Mouse (Mus musculus): ENCODE measurements around the gene Chrna9. TPM values are rescaled to one million over a fixed set of nuclear protein-coding genes. Genes with fewer than 3 reads are reported as not detected.

Gene Chrna9
- not detected for total RNA-seq (2021)
- long read RNA-seq, experiment 1, result 0 reads
- long read RNA-seq, experiment 2, result 0 reads

DNA sequence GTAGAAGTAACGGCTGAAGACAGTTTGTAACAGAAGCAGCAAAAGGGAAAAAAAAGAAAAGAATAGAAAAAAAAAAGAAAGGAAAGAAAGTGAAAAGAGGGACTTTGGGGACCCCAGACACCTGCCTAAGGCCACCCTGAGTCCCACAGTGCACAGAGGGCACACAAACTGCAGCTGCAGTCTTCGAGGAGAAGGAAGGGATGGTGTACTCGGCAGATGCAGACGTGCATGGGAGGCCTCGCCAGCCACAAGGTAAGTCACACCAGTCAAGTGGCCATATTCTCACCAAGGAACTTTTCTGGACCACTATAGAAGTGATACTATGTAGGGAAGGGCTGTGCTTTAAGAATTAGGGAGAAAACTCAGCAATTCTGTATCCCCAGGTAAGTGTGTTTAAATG lies at the start of gene Chrna9:
Gene Chrna9, plus strand, starts transcription at position 139 of the 400 bp plus-strand sequence.
- DNase-seq, result no peak

DNA sequence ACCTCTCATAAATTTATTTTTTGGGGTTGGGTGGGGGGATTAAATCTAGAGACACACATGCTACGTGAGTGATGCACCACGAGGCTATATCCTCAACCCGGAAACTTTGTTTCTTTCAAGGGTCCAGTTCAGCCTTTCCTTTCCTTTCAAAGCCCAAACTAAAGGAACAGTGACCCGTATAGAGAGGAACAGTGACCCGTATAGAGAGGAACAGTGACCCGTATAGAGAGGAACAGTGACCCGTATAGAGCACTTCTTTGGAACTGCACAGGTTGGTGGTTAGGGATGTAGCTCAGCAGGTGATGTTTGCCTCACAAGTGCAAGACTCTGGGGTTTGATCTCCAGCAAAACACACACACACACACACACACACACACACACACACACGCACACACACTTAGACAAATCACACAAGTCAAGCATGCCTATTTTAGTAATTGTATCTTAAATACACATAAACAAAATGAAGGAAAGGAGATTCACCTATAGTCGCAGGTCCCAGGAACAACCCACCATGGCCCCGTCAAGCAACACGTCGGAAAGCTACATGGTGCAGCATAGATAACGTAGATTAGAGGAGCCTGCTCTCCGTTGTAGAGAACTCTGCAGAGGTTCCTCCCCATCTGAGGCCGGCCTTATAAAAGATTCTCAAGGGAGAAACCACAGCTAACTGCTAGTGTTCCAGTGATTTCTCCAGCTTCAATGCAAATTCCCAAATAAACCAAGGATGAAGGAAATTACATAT lies 48.9 kb upstream of the Chrna9 start:
- DNase-seq, result no peak

DNA sequence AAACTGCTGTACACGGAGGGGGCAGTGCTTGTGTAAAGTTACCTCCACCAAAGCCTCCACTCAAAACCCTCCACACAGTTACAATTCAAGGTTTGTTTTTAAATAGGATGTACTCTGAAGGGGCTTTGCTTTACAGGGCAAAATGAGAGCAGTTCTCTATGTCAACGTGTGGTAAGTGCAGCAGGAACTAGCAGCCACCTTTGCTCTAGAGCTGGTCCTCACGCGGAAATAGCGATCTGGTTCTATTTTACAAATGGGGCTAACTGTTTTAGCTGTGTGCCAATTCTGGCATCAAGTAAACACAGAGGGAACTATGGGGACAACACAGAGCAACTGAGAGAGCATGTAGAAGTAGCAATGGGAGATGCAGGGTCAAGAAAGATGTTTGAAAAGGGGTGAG lies 46.6 kb upstream of the Chrna9 start:
- no peak for DNase-seq

DNA sequence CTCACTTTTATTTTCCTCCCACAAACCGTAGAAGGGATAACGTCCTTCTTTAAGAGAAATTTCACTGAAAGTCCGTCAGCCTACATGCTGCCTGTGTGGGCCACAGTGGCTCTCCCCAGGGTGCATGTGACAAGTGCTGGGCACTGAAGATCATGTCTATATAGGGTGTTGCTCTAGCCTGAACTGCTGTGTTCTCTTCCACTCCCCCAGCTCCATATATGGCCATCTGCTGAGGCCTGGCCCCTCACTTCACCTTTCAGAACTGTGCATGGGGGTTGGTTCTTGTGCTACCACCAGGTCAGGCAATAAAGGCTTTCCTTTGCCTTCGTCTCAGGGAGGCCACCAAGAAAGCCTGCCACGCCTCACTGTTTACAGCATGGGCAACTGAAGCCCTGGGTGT lies 45.7 kb upstream of the Chrna9 start:
- DNase-seq, result no peak

DNA sequence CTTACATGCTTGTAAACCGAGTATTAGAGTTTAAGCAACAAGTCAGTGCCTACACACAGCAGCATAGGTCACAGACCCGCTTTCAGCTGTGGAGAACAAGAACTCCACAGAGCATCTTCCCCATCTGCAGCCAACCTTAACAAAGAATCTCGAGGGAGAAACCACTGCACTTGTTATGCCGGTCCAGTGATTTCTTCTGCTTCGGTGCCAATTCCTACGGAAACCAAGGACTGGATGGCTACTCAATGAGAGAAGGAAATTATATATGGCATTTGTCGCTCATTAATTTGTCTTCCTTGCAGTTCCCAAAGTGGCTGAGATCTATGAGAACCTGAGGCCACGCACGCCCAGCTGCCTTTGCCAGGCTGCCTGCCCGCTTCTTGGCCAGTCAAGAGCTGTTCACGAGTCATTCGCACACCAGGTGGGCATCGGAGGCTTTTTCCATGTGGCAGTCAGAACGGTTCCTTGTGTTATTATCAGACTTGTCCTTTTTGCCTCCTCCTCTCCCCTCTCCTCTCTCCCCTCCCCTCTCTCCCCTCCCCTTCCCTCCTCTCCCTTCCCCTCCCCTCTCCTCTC lies 43.4 kb upstream of the Chrna9 start:
- DNase-seq, result no peak

DNA sequence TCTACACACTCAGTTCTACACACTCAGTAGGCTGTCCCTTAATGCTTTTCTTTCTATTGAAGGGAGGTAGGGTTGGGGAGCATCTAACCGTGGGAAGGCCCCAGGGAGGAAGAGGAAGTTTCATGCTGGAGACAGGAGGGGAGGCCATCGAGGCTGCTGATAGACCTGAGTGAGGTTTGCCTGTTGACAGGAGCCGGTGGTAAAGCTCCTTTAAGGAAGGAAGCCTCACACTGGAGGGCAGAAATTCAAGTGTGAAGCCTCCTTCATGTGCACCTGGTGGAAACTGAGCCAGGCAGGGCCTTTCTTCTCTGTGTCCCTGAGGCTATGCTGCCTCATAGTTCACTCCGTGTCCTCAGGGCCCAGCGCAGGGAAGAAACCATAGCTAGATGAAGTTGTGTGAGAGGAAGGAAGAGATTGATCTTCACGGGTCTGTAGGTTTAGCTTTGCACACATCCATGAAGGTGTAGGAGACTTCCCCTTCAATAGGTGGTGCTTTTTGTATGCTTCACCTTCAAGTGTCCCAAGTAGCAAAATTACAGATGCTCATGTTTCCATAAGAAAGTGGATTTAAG lies 39.5 kb upstream of the Chrna9 start:
- no peak for DNase-seq

DNA sequence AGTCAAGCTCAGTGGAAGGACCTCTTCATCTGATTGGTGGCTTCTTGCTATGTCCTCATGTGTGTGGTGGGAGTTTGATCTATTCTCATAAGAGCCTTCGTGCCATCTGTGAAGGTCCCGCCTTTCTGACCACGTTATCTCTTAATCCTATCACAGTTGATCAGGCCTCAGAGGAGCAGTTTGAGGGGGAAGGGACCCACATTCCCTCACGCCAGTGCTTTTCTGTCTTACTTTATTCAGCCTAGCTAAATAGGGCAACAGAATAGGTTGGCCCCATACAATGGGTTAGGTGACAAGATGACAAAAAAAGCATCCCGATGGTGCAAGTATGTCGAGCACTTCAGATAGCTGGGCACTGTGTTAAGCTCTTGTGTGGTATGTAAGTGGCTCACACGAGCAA lies 39.0 kb upstream of the Chrna9 start:
- no peak for DNase-seq

DNA sequence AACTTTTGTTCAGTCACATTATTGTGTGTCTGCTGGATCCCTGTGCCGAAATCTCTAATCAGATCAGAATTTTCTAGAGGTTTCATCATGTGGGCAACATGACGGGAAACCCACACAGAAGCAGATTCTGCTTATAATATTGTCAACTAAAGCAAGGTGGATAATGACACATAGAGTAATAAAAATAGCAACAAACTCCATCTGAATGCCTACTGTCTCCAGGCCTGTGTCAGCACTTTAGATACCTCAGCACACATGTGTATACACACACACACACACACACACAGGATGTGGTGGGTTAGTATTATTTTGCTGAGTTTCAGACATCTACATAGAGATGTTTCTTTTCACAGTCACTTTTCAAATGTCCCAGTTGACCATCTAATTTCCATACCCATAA lies 37.0 kb upstream of the Chrna9 start:
- no peak for DNase-seq

DNA sequence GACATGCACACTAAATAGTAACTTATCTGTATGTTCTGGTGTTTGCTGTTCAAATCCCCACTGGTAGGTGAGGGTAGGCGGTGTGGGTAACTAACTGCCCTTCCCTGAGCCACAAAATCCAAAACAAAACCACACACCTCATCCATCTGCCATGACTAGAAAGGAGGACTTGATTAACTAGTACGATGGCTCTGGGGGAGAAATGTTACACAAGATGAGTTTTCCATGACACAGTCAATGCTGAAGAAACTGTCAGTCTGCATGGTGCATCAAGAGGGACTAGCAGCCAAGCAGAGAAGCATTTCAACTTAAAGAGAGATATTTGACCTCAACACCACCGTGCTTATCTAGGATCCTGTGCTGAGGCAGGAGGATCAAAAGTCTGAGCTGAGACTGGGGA lies 36.0 kb upstream of the Chrna9 start:
- DNase-seq, result no peak

DNA sequence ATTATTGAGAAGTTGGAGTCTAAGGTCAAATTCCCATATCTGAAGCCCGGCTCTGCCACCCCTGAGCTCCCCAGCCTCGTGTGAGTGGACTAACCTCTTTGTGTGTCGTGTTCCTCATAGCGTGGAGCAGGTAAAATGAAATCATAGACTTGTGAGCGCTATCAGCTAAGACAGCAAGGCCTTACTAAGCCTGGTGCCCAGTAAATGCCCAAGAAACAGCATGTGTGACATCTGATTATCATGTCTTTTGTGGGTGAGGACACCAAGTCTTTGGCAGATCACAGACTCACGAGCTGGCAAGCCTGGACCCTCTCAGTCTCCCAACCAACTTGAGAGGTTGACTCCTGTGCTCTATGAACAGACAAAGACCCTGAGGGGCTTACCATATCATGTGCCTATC lies 34.6 kb upstream of the Chrna9 start:
- no peak for DNase-seq

DNA sequence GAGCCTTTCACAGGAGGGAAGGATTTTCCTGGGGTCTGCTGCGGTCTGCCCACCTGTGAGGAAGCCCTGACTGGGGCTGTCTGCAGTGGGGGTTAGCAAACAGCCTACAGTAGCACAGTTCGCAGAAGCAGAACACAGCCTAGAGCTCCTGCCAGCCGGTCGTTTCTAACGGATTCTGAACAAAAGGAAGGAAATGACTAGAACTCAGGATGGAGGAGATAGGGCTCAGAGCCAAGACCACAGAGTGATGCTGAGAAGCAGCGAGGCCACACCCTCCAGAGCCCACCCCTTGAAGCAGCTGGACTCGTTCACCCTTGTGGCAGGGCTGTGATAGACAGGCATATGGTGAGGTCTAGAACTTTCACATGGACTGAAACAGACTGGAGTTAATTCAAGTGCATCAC lies 33.9 kb upstream of the Chrna9 start:
- no peak for DNase-seq

DNA sequence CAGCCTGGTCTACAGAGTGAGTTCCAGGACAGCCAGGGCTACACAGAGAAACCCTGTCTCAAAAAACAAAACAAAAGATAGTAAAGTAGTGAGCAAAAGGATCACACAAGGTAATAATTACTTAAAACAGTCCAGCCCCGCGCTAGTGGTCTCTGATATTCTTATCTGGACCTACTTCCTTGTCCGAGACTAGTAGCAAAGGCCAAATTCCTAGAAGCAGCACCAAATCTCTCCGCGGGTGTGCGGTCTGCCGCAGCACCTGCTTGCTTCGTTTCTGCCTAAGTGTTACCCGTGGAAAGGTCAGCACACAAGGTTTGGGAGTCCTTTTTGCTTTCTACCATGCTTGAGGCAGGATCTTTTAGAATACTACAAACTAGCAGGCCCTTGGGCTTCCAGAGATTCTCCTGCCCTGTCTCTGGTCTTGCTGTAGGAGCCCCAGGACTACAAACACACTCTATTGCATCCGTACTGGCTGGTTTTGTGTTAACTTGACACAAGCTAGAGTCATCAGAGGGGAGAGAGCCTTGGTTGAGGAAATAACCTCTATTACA lies 32.8 kb upstream of the Chrna9 start:
- no peak for DNase-seq

DNA sequence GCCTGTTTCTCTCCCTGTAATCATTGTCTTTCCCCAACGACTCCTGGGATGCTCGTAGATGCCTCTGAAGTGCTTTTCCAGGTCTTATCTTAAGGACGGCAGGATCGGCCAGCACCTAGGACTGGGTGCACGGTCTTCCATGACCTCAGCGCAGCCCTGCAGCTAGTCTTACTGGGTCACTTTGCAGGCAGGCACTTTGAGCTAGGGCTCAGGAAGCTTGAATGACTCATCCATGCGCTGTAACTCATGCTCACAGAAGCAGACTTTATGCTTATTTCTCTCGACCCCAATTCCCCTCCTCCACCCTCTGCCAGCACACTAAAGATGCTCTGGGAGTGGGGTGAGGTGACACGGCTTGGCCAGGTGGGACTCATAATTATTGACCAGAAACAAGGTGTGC lies 31.9 kb upstream of the Chrna9 start:
- no peak for DNase-seq

DNA sequence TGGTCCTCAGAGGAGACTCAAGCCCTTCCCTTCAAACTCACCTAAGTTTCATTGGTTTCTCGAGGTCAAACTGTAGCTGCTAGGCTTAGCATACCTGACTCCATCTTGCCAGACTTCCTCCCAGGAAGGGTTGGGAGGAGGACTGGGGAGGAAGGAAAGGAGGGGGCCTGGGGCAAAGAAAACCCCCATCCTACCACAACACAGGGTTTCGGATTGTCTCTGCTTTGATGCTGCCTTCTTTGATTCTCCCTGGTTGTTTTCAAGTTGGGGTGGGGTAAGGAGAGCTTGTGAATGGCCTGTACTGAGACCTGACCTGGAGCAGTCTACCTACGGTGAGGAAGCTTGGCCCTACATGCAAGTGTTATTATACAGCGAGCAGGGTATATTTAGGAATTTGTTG lies 30.2 kb upstream of the Chrna9 start:
- DNase-seq, result no peak

DNA sequence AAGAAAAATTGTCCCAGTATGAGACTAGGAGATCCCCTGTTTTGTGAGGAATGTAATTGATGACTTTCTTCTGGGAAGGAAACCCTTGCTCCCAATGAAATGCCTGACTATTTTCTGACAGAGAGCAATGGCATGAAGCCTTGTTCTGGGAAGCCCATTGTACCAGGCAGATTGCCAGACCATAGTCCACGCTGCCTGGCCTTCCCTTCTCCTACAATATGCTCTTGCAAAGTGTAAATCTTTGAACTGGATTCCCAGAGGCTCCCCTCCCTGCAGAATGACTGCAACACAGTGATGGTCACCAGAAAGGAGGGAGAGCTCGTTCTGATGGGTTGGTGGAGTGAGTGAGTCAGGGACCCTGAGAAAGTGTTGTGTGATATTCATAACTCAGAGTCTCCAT lies 26.0 kb upstream of the Chrna9 start:
- peak; percentile 33 to 47 for DNase-seq

DNA sequence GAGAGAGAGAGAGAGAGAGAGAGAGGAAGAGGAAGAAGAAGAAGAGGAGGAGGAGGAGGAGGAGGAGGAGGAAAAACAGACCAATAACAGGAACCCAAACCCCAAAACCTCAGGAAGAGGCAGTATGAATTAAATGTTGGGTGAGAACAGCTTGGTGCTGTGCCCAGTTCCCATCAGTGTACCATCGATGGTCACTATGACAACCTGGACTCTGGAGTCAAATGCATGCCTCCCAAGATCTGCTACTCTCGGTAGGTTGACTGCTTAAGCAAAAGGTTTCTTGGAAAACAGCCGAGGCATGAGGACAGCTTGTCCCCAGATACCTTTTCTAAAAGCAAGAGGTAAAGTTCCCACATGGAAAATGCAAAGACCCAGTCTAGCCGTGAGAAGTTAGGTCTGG lies 25.4 kb upstream of the Chrna9 start:
- DNase-seq, result no peak

DNA sequence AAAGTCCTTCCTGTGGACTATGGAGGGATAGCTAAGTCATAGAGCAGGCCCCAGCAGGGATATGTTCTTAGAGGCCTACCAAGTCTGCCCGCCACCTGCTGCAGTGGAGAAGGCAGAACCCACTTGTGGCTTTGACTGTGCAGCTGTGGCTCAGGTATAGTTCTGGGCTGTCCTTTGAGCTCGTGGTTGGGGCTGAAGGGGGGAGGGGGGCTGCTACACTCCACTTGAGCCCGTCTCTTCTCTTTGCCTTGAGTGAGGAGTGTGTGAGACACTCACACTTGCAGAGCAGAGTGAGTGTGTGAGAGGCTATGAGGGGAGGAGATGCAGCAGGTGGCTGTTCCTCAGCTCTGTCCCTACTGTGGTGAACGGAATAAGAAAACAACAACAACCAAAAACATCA lies 24.3 kb upstream of the Chrna9 start:
- DNase-seq, result no peak

DNA sequence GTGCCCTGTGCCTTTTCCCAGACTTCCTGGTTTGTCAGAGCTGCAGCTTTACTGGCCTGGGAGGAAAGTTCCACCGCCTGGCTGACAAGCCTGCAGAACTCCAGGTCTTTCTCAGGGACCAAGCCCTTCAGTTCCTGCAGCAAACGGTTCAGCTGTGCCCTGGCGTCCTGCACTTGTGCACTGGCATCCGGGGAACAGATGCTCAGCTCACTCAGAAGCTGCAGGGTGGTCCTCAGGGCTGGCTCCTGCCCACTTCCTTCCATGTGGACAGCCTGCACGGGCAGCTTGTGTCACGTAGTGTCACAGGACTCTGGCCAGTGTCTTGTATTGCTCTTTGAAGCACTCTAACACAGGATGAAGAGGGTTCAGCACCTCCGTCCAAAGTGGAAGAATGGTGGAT lies 23.0 kb upstream of the Chrna9 start:
- DNase-seq, result no peak

DNA sequence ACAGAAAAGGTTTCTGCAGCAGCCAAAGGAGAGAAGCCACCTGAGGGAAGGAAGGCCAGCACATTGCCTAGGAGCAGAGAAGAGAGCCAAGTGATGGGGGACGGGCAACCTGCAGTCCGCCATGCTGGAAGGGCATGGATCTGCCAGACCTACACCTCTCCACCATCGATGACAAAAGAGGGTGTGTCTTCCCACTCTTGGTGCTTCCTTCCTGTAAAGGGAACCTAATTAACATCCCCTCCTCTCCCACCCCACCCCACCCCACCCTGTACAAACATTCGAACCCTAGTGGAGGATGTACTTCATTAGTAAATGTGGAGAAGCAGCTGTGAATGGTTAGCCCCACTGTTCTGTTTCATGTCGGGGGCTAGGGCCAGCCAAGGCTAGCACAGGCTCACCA lies 22.5 kb upstream of the Chrna9 start:
- DNase-seq, result no peak

DNA sequence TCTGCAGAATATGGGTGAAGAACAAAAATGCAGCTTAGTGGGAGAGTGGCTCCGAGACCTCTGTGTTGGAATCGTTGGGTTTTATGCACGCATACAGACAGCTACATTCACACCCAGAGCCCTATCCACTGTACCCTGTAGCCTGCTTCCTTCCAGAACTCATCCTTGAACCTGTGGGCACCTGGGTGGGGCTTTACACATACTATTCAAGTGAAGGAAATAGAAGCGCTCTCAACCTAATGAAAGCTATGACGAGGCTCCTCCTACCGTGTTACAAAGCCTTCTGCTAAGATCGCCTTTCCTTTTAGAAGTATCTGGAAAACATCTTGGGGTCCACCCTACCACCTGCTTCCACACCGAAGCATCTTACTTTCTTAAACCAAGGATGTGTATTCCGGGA lies 21.6 kb upstream of the Chrna9 start:
- no peak for DNase-seq

DNA sequence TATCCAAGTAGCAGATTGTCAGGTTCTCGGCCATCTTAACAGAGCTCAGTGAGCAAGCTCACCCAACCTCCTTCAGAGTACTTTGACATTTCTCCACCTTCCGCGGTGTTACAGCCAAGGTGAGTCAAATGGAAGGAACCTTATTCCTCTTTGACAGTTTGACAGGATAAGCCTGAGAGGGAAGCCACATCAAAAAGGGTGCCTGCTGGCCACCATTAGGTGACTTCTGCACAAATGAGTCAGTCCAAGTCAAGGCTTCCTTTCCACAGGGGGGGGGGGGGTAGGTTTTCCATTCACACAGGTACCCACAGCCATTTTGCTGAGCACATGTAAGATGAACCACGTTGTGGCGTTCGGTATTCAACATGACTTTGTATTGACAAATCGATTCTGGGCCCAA lies 20.4 kb upstream of the Chrna9 start:
- no peak for DNase-seq

DNA sequence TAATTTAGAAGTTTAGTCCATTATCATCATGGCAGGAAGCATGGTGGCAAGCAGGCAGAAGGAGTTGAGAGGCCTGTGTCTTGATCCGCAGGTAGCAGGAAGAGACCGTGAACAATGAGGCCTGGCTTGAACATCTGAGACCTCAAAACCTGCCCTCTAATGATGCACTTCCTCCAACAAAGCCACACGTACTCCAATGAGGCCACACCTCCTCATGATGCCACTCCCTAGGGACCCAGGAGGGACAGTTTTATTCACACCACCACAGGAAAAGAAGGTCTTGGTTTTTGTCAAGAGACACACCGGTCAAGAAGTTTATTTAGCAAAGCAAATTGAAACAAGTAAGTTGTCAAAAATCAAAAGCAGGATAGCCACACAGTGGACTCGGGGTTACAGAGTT lies 17.8 kb upstream of the Chrna9 start:
- DNase-seq, result no peak

DNA sequence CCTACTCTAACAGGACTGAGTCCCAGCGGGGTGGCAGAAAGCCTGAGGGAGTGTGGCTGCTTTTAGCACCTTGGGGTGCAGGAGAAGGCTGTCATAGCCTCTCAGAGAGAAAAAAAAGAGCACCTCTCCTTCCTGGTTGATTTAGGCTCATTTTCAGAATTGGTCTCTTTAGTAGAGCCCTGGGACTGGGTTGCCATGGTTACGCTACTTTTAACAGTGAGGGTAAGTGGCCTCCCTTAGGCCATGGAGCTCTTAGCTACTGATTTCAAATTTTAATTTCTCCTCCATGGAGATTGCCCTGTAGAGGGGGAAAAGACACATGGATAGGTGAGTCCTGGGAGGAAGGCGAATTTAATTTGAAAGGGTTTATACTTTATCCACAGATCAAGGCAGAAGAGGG lies 16.1 kb upstream of the Chrna9 start:
- no peak for DNase-seq

DNA sequence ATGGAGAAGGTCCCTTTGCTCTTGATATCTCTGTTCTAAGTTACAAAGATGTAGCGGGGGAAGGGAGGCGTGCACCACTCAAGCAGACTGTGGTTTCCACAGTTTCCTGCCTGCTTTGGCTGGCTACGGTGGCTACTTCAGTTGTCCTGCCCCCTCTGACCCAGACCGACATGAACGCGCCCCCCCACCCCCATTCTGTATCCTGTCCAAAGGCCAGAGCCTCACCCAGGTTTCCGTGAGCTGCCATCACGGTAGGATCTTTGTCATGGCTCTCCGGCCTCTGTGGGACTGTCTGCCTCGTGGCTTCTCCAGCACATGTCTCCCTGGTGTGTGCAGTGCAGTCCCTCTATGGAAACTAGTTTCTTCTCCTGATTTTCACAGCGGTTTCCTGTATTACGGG lies 15.4 kb upstream of the Chrna9 start:
- DNase-seq, result peak in 1 of 2 experiments; percentile 12

Measured in adrenal gland, postnatal 36 days (tissue).